Mouse (Mus musculus) testis, adult 2 months (tissue): ENCODE data around the gene Nrxn2. TPM values are rescaled to one million over a fixed set of nuclear protein-coding genes. Genes with fewer than 3 reads are reported as not detected.

ENCODE experiments used
- H3K27ac ChIP-seq: fragments of 200-500 bp; 2 replicates; pipeline ENCODE4 v1.5.1; 2012; ENCODE audit warnings: low read depth, low read length; ENCODE audit not compliant: control insufficient read depth, insufficient read depth
- H3K27me3 ChIP-seq: fragments of 200-500 bp; 2 replicates; pipeline ENCODE4 v1.6.1; 2012; ENCODE audit warnings: mild to moderate bottlenecking, low read length, moderate library complexity; ENCODE audit not compliant: control insufficient read depth, insufficient read depth
- H3K36me3 ChIP-seq: fragments of 200-500 bp; 2 replicates; pipeline ENCODE4 v1.6.1; 2012; ENCODE audit warnings: mild to moderate bottlenecking, low read length; ENCODE audit not compliant: control insufficient read depth, insufficient read depth
- H3K4me1 ChIP-seq: fragments of 200-500 bp; 2 replicates; pipeline ENCODE4 v1.6.1; 2012; ENCODE audit warnings: low read length; ENCODE audit not compliant: control insufficient read depth, insufficient read depth
- H3K4me3 ChIP-seq: fragments of 200-500 bp; 2 replicates; pipeline ENCODE4 v1.5.1; 2012; ENCODE audit warnings: low read depth, mild to moderate bottlenecking, low read length, moderate library complexity, mixed read lengths; ENCODE audit not compliant: control insufficient read depth
- CTCF ChIP-seq: fragments of 200-500 bp; IDR thresholded peaks from 2 replicates; pipeline ENCODE4 v1.5.1; 2012; ENCODE audit warnings: low read depth, mild to moderate bottlenecking, inconsistent platforms, low read length, moderate library complexity; ENCODE audit not compliant: control insufficient read depth, insufficient read depth, insufficient replicate concordance
- POLR2A ChIP-seq: fragments of 200-500 bp; IDR thresholded peaks from 2 replicates; pipeline ENCODE4 v1.6.1; 2012; ENCODE audit warnings: low read depth, mild to moderate bottlenecking, inconsistent platforms, low read length, moderate library complexity; ENCODE audit not compliant: control insufficient read depth
- polyA plus RNA-seq: library from polyadenylated mRNA; depleted of rRNA; stranded (reverse); fragments of >200 nt; gene quantifications from 2 replicates; pipeline ENCODE4 v1.2.3, GENCODE M21; 2012

Nrxn2 gene
- polyA plus RNA-seq, 1 experiment: 2.5 TPM

- H3K27me3 ChIP-seq: no peaks in the 10 kb centered on the region
- no peak overlapping the region for H3K27ac ChIP-seq
- H3K4me3 ChIP-seq: no peak overlapping the region
- TF ChIP-seq CTCF (no peak), POLR2A (no peak)
- no peaks in the 10 kb centered on the region for H3K36me3 ChIP-seq
- no peaks in the 10 kb centered on the region for H3K4me1 ChIP-seq
These were observed 126.2 kb downstream of the Nrxn2 start for GRCm38 (mm10) chr19:6544712-6545111.

- Histone ChIP-seq H3K27ac (no peak overlapping the region), H3K36me3 (no peaks in the 10 kb centered on the region), H3K4me1 (no peaks in the 10 kb centered on the region), H3K4me3 (no peak overlapping the region), H3K27me3 (no peaks in the 10 kb centered on the region)
- TF ChIP-seq POLR2A: no peak
- TF ChIP-seq CTCF: no peak
These were observed 127.0 kb downstream of the Nrxn2 start for GRCm38 (mm10) chr19:6545481-6545880.

GRCm38 (mm10) chr19:6546096-6546495 is 127.6 kb downstream of the Nrxn2 start:
- no peak overlapping the region for H3K4me3 ChIP-seq
- TF ChIP-seq CTCF (no peak), POLR2A (no peak)
- H3K4me1 ChIP-seq: no peaks in the 10 kb centered on the region
- H3K36me3 ChIP-seq: no peaks in the 10 kb centered on the region
- H3K27me3 ChIP-seq: no peaks in the 10 kb centered on the region
- H3K27ac ChIP-seq: no peak overlapping the region

GRCm38 (mm10) chr19:6547801-6548200 is 129.3 kb downstream of the Nrxn2 start:
- Histone ChIP-seq H3K4me1 (no peaks in the 10 kb centered on the region; the same call in 1 of the 2 replicates), H3K27me3 (no peaks in the 10 kb centered on the region), H3K27ac (no peak overlapping the region), H3K4me3 (no peak overlapping the region), H3K36me3 (no peaks in the 10 kb centered on the region)
- TF ChIP-seq POLR2A (no peak), CTCF (no peak)

GRCm38 (mm10) chr19:6548431-6549410 is 130.2 kb downstream of the Nrxn2 start:
- H3K36me3 ChIP-seq: no peaks in the 10 kb centered on the region
- H3K27ac ChIP-seq: no peak overlapping the region
- no peaks in the 10 kb centered on the region; the same call in 1 of the 2 replicates for H3K4me1 ChIP-seq
- TF ChIP-seq POLR2A (no peak), CTCF (no peak)
- no peaks in the 10 kb centered on the region for H3K27me3 ChIP-seq
- no peak overlapping the region for H3K4me3 ChIP-seq

GRCm38 (mm10) chr19:6549566-6549965 is 131.0 kb downstream of the Nrxn2 start:
- no peak overlapping the region for H3K27ac ChIP-seq
- no peaks in the 10 kb centered on the region; the same call in 1 of the 2 replicates for H3K4me1 ChIP-seq
- no peaks in the 10 kb centered on the region for H3K36me3 ChIP-seq
- TF ChIP-seq POLR2A (no peak), CTCF (no peak)
- no peaks in the 10 kb centered on the region for H3K27me3 ChIP-seq
- H3K4me3 ChIP-seq: no peak overlapping the region

GRCm38 (mm10) chr19:6551215-6551614 is 132.7 kb downstream of the Nrxn2 start:
- H3K4me1 ChIP-seq: no peaks in the 10 kb centered on the region; the same call in 1 of the 2 replicates
- H3K27ac ChIP-seq: no peak overlapping the region
- no peaks in the 10 kb centered on the region for H3K27me3 ChIP-seq
- H3K36me3 ChIP-seq: no peaks in the 10 kb centered on the region
- no peak overlapping the region for H3K4me3 ChIP-seq
- TF ChIP-seq POLR2A: no peak
- TF ChIP-seq CTCF: no peak
